Mouse (Mus musculus): Measurements from ENCODE around the gene Pitpnm1. TPM values are rescaled to one million over a fixed set of nuclear protein-coding genes. Genes with fewer than 3 reads are reported as not detected.
"Not testable (repeated sequence)": the region's sequence is repeated elsewhere in the genome, so short reads cannot be mapped to it uniquely, and the experiment has no call there.

Pitpnm1 gene
- total RNA-seq, 2 experiments from 2014 or later, result 234 to 237 TPM

- DNase-seq (ENCODE audit: extremely low spot score in 1 of 2, low spot score in 2 of 2), result peak; percentile 97 to 100
- intact Hi-C loops (cut with DNase I), result loop anchor here (5.0 kb wide), 1 partner anchor 76 kb away; the partner anchor contains the start of gene Rad9a
Observed at GRCm38 (mm10) chr19:4125741-4126696, 26.2 kb downstream of the Pitpnm1 start, which contains the start of gene Aip. Gene Aip (minus strand): TSS chr19:4125858.

GRCm38 (mm10) chr19:4126759-4127495, 27.1 kb downstream of the Pitpnm1 start:
- intact Hi-C loops (cut with DNase I), result loop anchor here (5.0 kb wide), 1 partner anchor 75 kb away; the partner anchor contains the start of gene Rad9a
- DNase-seq (ENCODE audit: extremely low spot score in 1 of 2, low spot score in 2 of 2), result no peak

GRCm38 (mm10) chr19:4129462-4129861, 29.7 kb downstream of the Pitpnm1 start:
- intact Hi-C loops (cut with DNase I), result loop anchor here (5.0 kb wide), 1 partner anchor 73 kb away; the partner anchor contains the start of gene Rad9a

GRCm38 (mm10) chr19:4130106-4130505, 30.3 kb downstream of the Pitpnm1 start:
- intact Hi-C loops (cut with DNase I), result no loop called here
- DNase-seq (ENCODE audit: extremely low spot score in 1 of 2, low spot score in 2 of 2), result no peak

More at GRCm38 (mm10) chr19:4129462-4129861, 29.7 kb downstream of the Pitpnm1 start:
- no peak for DNase-seq (ENCODE audit: extremely low spot score in 1 of 2, low spot score in 2 of 2)

- DNase-seq (ENCODE audit: extremely low spot score in 1 of 2, low spot score in 2 of 2), result no peak
- intact Hi-C loops (cut with DNase I), result no loop called here
Observed at GRCm38 (mm10) chr19:4131075-4131474, 31.3 kb downstream of the Pitpnm1 start.

GRCm38 (mm10) chr19:4131768-4132167, 32.0 kb downstream of the Pitpnm1 start:
- DNase-seq (ENCODE audit: extremely low spot score in 1 of 2, low spot score in 2 of 2), result no peak
- intact Hi-C loops (cut with DNase I), result no loop called here

GRCm38 (mm10) chr19:4134354-4134753, 34.6 kb downstream of the Pitpnm1 start:
- peak in 1 of 2 experiments; percentile 32 for DNase-seq (ENCODE audit: extremely low spot score in 1 of 2, low spot score in 2 of 2)
- intact Hi-C loops (cut with DNase I), result no loop called here

- intact Hi-C loops (cut with DNase I), result not testable (repeated sequence)
- DNase-seq (ENCODE audit: extremely low spot score in 1 of 2, low spot score in 2 of 2), result peak in 1 of 2 experiments; percentile 15
Observed at GRCm38 (mm10) chr19:4135229-4135962, 35.6 kb downstream of the Pitpnm1 start.

- peak in 1 of 2 experiments; percentile 12 for DNase-seq (ENCODE audit: extremely low spot score in 1 of 2, low spot score in 2 of 2)
- intact Hi-C loops (cut with DNase I), result not testable (repeated sequence)
Observed at GRCm38 (mm10) chr19:4135963-4136345, 36.2 kb downstream of the Pitpnm1 start.

GRCm38 (mm10) chr19:4136463-4136862, 36.7 kb downstream of the Pitpnm1 start:
- intact Hi-C loops (cut with DNase I), result no loop called here
- no peak for DNase-seq (ENCODE audit: extremely low spot score in 1 of 2, low spot score in 2 of 2)

GRCm38 (mm10) chr19:4137913-4138312, 38.1 kb downstream of the Pitpnm1 start:
- intact Hi-C loops (cut with DNase I), result no loop called here
- no peak for DNase-seq (ENCODE audit: extremely low spot score in 1 of 2, low spot score in 2 of 2)

- no peak for DNase-seq (ENCODE audit: extremely low spot score in 1 of 2, low spot score in 2 of 2)
- intact Hi-C loops (cut with DNase I), result no loop called here
Observed at GRCm38 (mm10) chr19:4139446-4139845, 39.6 kb downstream of the Pitpnm1 start, which contains the start of gene Gpr152. Gene Gpr152 (plus strand): TSS chr19:4139787.

GRCm38 (mm10) chr19:4140147-4140546, 40.3 kb downstream of the Pitpnm1 start:
- intact Hi-C loops (cut with DNase I), result no loop called here

GRCm38 (mm10) chr19:4142416-4143173, 42.8 kb downstream of the Pitpnm1 start:
- DNase-seq (ENCODE audit: extremely low spot score in 1 of 2, low spot score in 2 of 2), result no peak
- intact Hi-C loops (cut with DNase I), result no loop called here

More at GRCm38 (mm10) chr19:4140147-4140546, 40.3 kb downstream of the Pitpnm1 start:
- no peak for DNase-seq (ENCODE audit: extremely low spot score in 1 of 2, low spot score in 2 of 2)

GRCm38 (mm10) chr19:4143759-4144268, 44.0 kb downstream of the Pitpnm1 start, which contains the start of gene Cabp4:
Gene Cabp4 (minus strand): TSS chr19:4144033.
- intact Hi-C loops (cut with DNase I), result no loop called here
- no peak for DNase-seq (ENCODE audit: extremely low spot score in 1 of 2, low spot score in 2 of 2)

- DNase-seq (ENCODE audit: extremely low spot score in 1 of 2, low spot score in 2 of 2), result peak in 1 of 2 experiments; percentile 67
- intact Hi-C loops (cut with DNase I), result no loop called here
Observed at GRCm38 (mm10) chr19:4144550-4145498, 45.0 kb downstream of the Pitpnm1 start.

GRCm38 (mm10) chr19:4145936-4146335, 46.1 kb downstream of the Pitpnm1 start:
- intact Hi-C loops (cut with DNase I), result no loop called here

More at GRCm38 (mm10) chr19:4145936-4146335, 46.1 kb downstream of the Pitpnm1 start:
- no peak for DNase-seq (ENCODE audit: extremely low spot score in 1 of 2, low spot score in 2 of 2)

All from left cerebral cortex, postnatal 10 days (tissue).